Mouse (Mus musculus) left cerebral cortex, adult 2 months (tissue): ENCODE measurements around the gene Txndc5. TPM values are rescaled to one million over a fixed set of nuclear protein-coding genes. Genes with fewer than 3 reads are reported as not detected.

Experiments
- DNase-seq, 2 experiments: peaks; one replicate each; pipeline ENCODE4 v3.0.0; 2021 to 2022; ENCODE audit warnings: low spot score in 2 of 2, mixed read lengths in 1 of 2; ENCODE audit errors: extremely low spot score in 1 of 2
- H3K27ac ChIP-seq: fragments of 200-600 bp; 2 replicates; pipeline ENCODE4 v1.8.1; 2022
- H3K4me3 ChIP-seq: fragments of 200-600 bp; 2 replicates; pipeline ENCODE4 v1.8.1; 2022
- CTCF ChIP-seq: fragments of 200-600 bp; IDR thresholded peaks from 2 replicates; pipeline ENCODE4 v1.8.1; 2022; ENCODE audit warnings: antibody characterized with exemption, mild to moderate bottlenecking, moderate library complexity
- intact Hi-C: fragments of 180-260 bp; cut with DNase I; formaldehyde crosslinking; loops from one replicate; pipeline ENCODE4 v1.15.1; 2025
- total RNA-seq, 2 experiments: library from RNA; stranded (reverse); gene quantifications; 2 replicates each; pipeline ENCODE4 v1.2.3; 2021

The Txndc5 gene
- total RNA-seq, 2 experiments from 2014 or later: 47.0 to 47.4 TPM

GRCm38 (mm10) chr13:38501314-38501713, 27.3 kb downstream of the Txndc5 start:
- TF ChIP-seq CTCF: no peak
- no peak overlapping the region for H3K4me3 ChIP-seq

GRCm38 (mm10) chr13:38496715-38497114, 31.9 kb downstream of the Txndc5 start:
- intact Hi-C loops: no loop called here
- no peak overlapping the region for H3K27ac ChIP-seq
- TF ChIP-seq CTCF: no peak
- DNase-seq: no peak
- no peak overlapping the region for H3K4me3 ChIP-seq

More at GRCm38 (mm10) chr13:38501314-38501713, 27.3 kb downstream of the Txndc5 start:
- H3K27ac ChIP-seq: no peak overlapping the region
- no peak for DNase-seq
- intact Hi-C loops: loop anchor here (10.0 kb wide), 2 partner anchors 277 to 437 kb away; no protein-coding TSS in a partner anchor

GRCm38 (mm10) chr13:38486767-38487166, 41.9 kb downstream of the Txndc5 start:
- intact Hi-C loops: no loop called here
- no peak overlapping the region for H3K27ac ChIP-seq
- H3K4me3 ChIP-seq: no peak overlapping the region
- TF ChIP-seq CTCF: no peak
- no peak for DNase-seq

- no peak for DNase-seq
- no peak overlapping the region for H3K4me3 ChIP-seq
- TF ChIP-seq CTCF: no peak
- no peak overlapping the region for H3K27ac ChIP-seq
- intact Hi-C loops: no loop called here
Measured at GRCm38 (mm10) chr13:38484701-38485100, 43.9 kb downstream of the Txndc5 start.

- intact Hi-C loops: no loop called here
- Histone ChIP-seq H3K27ac (no peak overlapping the region; the same call in 1 of the 2 replicates), H3K4me3 (no peak overlapping the region)
- no peak for TF ChIP-seq CTCF
- no peak for DNase-seq
Measured at GRCm38 (mm10) chr13:38481021-38481420, 47.6 kb downstream of the Txndc5 start.

GRCm38 (mm10) chr13:38476936-38477335, 51.7 kb downstream of the Txndc5 start:
- DNase-seq: no peak
- no peak overlapping the region for H3K27ac ChIP-seq
- intact Hi-C loops: no loop called here

GRCm38 (mm10) chr13:38473497-38473896, 55.1 kb downstream of the Txndc5 start:
- DNase-seq: no peak
- intact Hi-C loops: loop anchor here (2.0 kb wide), 1 partner anchor 63 kb away; no protein-coding TSS in a partner anchor
- Histone ChIP-seq H3K27ac (no peak overlapping the region), H3K4me3 (no peak overlapping the region)
- TF ChIP-seq CTCF: no peak

More at GRCm38 (mm10) chr13:38476936-38477335, 51.7 kb downstream of the Txndc5 start:
- no peak for TF ChIP-seq CTCF
- no peak overlapping the region for H3K4me3 ChIP-seq

- no peak for DNase-seq
Measured at GRCm38 (mm10) chr13:38472636-38473035, 56.0 kb downstream of the Txndc5 start.

GRCm38 (mm10) chr13:38470882-38471281, 57.7 kb downstream of the Txndc5 start:
- Histone ChIP-seq H3K4me3 (no peak overlapping the region), H3K27ac (no peak overlapping the region)
- TF ChIP-seq CTCF: no peak
- no peak for DNase-seq
- intact Hi-C loops: no loop called here

More at GRCm38 (mm10) chr13:38472636-38473035, 56.0 kb downstream of the Txndc5 start:
- Histone ChIP-seq H3K27ac (no peak overlapping the region), H3K4me3 (no peak overlapping the region)
- intact Hi-C loops: loop anchor here (2.0 kb wide), 1 partner anchor 62 kb away; no protein-coding TSS in a partner anchor
- no peak for TF ChIP-seq CTCF

GRCm38 (mm10) chr13:38463410-38463809, 65.2 kb downstream of the Txndc5 start:
- intact Hi-C loops: no loop called here
- TF ChIP-seq CTCF: peak; percentile 31
- Histone ChIP-seq H3K4me3 (no peak overlapping the region), H3K27ac (no peak overlapping the region)
- DNase-seq: no peak

- no peak for TF ChIP-seq CTCF
- no peak overlapping the region for H3K4me3 ChIP-seq
- intact Hi-C loops: no loop called here
- no peak overlapping the region for H3K27ac ChIP-seq
- DNase-seq: no peak
Measured at GRCm38 (mm10) chr13:38451446-38451845, 77.2 kb downstream of the Txndc5 start.

Other genes with a start within 250 kb of the Txndc5 start
- gene Bmp6, start 183.7 kb downstream of the Txndc5 start, total RNA-seq: 10 to 100 TPM in 1 of 2 experiments, 1 to 10 TPM in 1; 8.9 to 10.8 TPM
- gene Bloc1s5, start 106.3 kb upstream of the Txndc5 start, total RNA-seq: 1 to 10 TPM; 9.6 to 9.8 TPM
- 10 to 100 TPM; 25.0 to 30.6 TPM for gene Eef1e1, start 130.2 kb upstream of the Txndc5 start, total RNA-seq